Mouse (Mus musculus): ENCODE results near the gene Tiam1. TPM values are rescaled to one million over a fixed set of nuclear protein-coding genes. Genes with fewer than 3 reads are reported as not detected.

The Tiam1 gene
- 10 to 100 TPM; 31.4 to 71.7 (median 56.0) TPM for polyA plus RNA-seq (2017; shearing (Covaris generic))

GRCm38 (mm10) chr16:90143760-90144516, at the start of gene Tiam1:
Gene Tiam1, minus strand, starts transcription at chr16:90143769.
- ATAC-seq, result peak; percentile 91

- no peak for ATAC-seq
These were observed 47.7 kb upstream of the Tiam1 start for GRCm38 (mm10) chr16:90191289-90191688.

- no peak for ATAC-seq
These were observed 43.9 kb upstream of the Tiam1 start for GRCm38 (mm10) chr16:90187453-90187852.

GRCm38 (mm10) chr16:90185928-90186588, 42.5 kb upstream of the Tiam1 start:
- peak; percentile 92 for ATAC-seq

DNA sequence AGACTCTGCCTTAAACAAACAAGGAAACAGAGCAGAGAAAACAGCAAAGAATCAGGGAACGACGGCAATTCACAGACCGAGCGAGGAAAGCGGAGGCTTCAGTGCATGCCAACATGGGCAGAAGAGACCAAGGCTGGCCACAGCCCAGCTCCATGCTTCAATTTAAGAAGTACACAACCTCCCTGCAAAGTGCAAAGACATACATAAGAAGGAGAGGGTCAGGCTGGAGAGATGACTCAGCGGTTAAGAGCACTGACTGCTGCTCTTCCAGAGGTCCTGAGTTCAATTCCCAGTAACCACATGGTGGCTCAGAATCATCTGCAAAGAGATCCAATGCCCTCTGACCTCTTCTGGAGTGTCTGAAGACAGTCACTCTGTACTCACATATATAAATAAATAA, 40.6 kb upstream of the Tiam1 start:
- ATAC-seq, result no peak

DNA sequence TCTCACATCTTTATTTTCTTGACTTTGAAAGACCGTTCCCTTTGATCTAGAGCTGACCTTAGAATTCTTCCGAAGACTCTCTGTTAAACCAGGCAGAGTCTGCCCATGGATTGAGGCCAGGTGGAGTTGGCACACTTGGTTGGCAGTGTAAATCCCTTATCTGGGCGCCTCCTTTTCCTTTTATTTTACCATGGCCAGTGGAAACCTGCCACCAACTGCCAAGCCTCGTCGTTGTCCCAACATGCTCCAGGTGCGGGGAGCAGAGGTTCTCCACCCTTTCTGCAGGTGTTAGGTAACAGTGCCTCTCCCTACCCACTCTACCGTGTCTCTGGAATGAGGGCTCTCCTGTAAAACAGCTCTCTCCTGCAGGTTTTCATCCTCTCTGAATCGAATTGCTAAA, 38.1 kb upstream of the Tiam1 start:
- ATAC-seq, result no peak

DNA sequence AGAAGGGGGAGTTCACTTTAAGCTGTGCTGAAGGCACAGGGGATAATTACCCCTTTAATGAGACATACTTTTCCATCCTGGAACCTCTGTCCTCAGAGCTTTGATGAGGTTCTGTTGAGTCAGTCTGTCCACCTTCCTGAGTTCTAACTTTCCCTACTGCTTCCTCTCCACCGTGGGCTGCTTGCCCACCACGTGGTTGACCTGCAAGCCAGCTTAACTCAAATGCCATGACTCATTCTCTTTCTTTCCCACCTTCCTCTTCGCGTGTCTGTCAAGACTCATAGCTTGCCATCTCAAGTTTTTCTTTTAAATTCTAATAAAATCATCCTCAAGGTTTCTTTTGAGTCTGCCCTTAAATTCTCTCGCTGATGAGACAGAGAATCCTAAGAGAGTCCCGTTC, 37.4 kb upstream of the Tiam1 start:
- ATAC-seq, result no peak

DNA sequence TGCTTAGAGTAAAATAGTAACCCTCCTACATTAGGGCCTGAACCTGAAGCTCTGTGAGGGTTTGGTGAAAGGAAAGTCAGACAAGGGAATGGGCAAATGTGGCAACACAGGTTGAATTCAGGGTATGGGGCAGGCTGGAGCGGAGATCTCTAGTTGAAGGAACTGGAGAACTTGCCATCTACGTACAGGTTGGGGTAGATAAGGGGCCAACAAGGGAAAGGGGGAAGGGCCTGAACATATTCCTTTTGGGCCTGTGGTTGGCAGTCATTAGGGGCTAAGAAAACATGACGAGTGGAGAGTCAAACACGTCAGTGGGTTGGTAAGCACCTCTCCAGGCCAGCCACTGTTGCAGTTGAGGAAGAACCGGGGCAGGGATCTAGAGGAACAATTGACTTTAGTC, 36.3 kb upstream of the Tiam1 start:
- no peak for ATAC-seq

DNA sequence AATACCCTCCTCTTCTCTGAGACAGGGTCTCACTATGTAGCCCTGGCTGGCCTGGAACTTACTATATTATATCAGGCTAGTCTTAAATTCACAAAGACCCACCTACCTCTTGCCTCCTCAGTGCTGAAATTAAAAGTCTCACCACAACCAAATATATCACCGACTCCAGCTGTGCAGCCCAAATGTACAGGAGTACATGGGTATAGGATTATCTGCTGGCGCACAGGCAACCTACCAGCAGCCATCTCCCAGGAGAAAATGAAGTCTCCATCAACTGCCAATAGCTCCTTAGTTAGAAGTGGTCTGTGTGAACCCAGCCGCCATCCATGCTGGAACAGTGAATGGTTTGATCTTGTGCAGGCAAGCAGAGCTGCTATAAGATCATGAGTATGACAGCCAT, 34.8 kb upstream of the Tiam1 start:
- no peak for ATAC-seq

GRCm38 (mm10) chr16:90177425-90177824, 33.9 kb upstream of the Tiam1 start:
- no peak for ATAC-seq

GRCm38 (mm10) chr16:90176472-90176871, 32.9 kb upstream of the Tiam1 start:
- no peak for ATAC-seq

DNA sequence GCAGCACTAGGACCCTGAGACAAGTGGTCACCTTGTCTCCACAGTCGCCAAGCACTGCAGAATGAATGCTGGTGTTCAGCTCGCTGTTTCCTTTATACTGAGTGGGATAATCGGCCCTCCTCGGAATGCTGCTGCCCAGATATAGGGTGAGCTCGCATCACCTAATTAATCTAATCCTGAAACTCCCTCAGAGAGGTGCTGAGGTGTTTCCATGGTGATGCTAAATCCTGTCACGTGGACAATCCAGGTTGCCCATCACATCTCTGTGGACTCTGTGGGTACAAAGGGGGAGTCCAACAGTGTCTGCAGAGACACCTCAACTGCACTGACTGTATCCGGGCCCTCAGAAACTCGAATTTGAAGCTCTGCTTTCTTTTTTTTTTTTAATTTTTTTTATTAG, 27.8 kb upstream of the Tiam1 start:
- no peak for ATAC-seq

GRCm38 (mm10) chr16:90170676-90171075, 27.1 kb upstream of the Tiam1 start:
- no peak for ATAC-seq

DNA sequence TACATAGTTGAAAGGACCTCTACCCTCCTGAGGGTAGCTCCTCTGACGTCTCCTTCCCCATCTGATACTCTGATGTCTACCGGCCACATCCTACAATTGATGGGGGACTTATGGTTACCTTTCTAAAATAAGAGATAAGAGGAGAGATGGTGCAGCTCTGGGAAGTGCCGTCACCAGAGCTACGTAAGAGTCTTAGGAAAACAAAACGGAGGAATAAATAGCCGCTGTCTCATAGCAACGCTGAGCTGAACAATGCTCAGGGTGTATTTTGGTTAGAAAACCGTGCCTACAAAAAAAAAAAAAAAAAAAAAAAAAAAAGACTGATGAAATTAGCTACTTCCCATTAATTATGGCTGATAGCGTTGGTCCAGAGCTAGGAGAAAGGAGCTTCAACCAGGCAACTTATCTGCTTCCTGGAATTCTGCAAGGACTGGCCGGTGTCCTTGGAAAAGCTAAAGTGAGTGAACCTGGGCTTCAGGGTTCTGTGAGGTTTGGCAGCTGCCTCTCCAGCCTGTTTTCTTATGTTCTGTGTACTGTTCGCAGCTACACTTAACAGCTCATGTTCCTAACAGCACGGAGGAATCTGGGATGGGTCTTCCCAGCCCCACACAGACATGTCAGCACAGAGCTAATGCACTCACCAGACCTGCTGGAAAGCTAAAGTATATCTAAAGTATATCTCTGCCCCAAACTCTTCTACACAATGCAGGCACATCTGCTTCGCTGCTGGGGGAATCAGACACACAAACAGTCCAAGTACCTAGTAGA, 26.5 kb upstream of the Tiam1 start:
- no peak for ATAC-seq

GRCm38 (mm10) chr16:90167646-90168045, 24.1 kb upstream of the Tiam1 start:
- peak; percentile 76 for ATAC-seq

GRCm38 (mm10) chr16:90165435-90165834, 21.9 kb upstream of the Tiam1 start:
- no peak for ATAC-seq

DNA sequence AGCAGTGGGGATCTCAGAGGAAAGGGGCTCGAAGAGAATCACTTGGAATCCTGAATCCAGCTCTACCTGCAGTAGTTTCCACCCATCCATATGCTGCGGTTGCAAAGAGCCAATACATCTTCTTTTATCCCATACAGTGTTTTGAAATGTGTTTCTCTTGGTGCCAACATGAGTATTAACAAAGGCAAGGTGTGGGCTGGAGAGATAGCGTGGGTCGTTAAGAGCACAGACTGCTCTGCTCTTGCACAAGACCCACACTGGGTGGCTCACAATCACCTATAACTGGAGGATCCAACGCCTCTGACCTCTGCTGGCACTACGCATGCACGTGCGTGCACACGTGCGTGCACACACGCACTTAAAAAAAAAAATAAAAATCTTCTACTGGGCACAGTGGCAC, 21.4 kb upstream of the Tiam1 start:
- no peak for ATAC-seq

DNA sequence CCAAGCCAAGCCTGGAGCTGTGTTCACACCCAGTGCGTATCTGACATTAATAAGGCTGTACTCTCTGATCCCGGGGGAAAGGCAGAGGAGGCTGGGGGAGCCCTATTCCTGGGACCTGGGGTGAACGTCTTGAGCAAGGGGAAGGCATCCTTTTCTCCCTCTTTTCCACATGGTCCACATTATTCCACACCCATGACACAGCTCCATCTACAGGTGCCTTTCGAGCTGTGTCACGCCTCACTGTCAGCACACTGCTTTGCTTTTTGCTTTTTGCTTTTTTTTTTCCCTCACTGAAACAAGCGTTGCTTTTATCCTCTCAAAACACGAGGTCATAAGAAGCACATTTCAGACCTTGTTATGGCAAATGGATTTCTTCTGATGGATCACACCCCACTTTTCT, 11.5 kb upstream of the Tiam1 start:
- no peak for ATAC-seq

DNA sequence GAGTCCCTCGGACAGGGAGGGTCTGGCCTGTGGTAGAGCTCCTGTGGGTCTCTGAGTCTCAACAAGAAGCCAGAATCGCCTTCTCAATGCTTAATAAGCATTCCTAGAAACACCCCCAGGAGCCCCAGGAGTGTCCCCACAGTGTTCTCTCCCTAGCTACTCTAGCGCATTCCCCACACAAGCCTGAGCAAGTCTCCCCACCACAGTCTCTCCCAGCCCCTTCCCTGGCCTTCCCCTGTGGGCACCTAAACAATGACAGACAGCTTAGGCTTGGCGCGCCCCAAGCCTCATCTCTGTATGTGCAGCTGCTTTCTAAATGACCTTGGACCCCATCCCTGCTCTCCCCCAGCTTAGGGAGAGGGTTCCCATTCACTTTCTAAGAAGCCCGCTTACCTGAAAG, 7.3 kb upstream of the Tiam1 start:
- ATAC-seq, result no peak

- ATAC-seq, result no peak
These were observed 6.6 kb upstream of the Tiam1 start for GRCm38 (mm10) chr16:90150126-90150525.

- ATAC-seq, result no peak
These were observed 5.8 kb upstream of the Tiam1 start for GRCm38 (mm10) chr16:90149335-90149734.

DNA sequence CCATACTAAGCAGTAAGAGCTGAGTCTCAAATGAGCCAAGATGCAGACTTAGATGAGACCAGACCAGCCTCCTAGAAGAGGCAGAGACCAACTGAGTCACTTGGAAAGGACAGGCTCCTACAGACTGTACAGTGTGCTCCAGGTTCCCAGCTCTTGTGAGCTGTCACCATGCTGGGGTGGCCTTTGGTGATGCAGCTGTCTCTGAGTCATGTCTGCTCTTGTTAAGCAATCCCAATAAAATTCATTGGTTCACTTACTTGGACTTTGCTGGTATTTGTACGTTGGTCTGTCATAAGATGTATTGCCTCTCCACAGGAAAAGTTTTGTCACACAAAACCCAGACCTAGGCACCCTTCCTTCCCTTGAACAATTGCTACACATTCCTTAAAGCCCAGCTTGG, 1.7 kb upstream of the Tiam1 start:
- no peak for ATAC-seq

- ATAC-seq, result no peak
These were observed 972 bp upstream of the Tiam1 start for GRCm38 (mm10) chr16:90144541-90144940.

GRCm38 (mm10) chr16:90143416-90143759, 181 bp downstream of the Tiam1 start:
- ATAC-seq, result peak; percentile 8
